Mouse (Mus musculus) lung, postnatal 4 days (tissue): ENCODE measurements around the gene Phlda2.
"Not testable (repeated sequence)": the region's sequence is repeated elsewhere in the genome, so short reads cannot be mapped to it uniquely, and the experiment has no call there.

Source experiments
- DNase-seq, 2 experiments: peaks; one replicate each; pipeline ENCODE4 v3.0.0; 2021

Gene Phlda2

GRCm38 (mm10) chr7:143502418-143503200, at the start of gene Phlda2:
TSS of gene Phlda2 (minus strand) at chr7:143503150.
- DNase-seq: peak; percentile 41 to 65

- DNase-seq: no peak
Observed at GRCm38 (mm10) chr7:143549588-143550220, 46.8 kb upstream of the Phlda2 start.

- peak; percentile 99 to 100 for DNase-seq
Observed at GRCm38 (mm10) chr7:143548976-143549457, 46.1 kb upstream of the Phlda2 start, which contains the start of gene Nap1l4. TSS of gene Nap1l4 (minus strand) at chr7:143549106.

- no peak for DNase-seq
Observed at GRCm38 (mm10) chr7:143548231-143548961, 45.4 kb upstream of the Phlda2 start.

- no peak for DNase-seq
Observed at GRCm38 (mm10) chr7:143546554-143546953, 43.6 kb upstream of the Phlda2 start.

GRCm38 (mm10) chr7:143544368-143544767, 41.4 kb upstream of the Phlda2 start:
- DNase-seq: peak in 1 of 2 experiments; percentile 40

- no peak for DNase-seq
Observed at GRCm38 (mm10) chr7:143538671-143539070, 35.7 kb upstream of the Phlda2 start.

GRCm38 (mm10) chr7:143538229-143538628, 35.3 kb upstream of the Phlda2 start:
- DNase-seq: not testable (repeated sequence)

- DNase-seq: no peak
Observed at GRCm38 (mm10) chr7:143536251-143536650, 33.3 kb upstream of the Phlda2 start.

- no peak for DNase-seq
Observed at GRCm38 (mm10) chr7:143533284-143533683, 30.3 kb upstream of the Phlda2 start.

- no peak for DNase-seq
Observed at GRCm38 (mm10) chr7:143532410-143532809, 29.5 kb upstream of the Phlda2 start.

GRCm38 (mm10) chr7:143519333-143519732, 16.4 kb upstream of the Phlda2 start:
- no peak for DNase-seq

- no peak for DNase-seq
Observed at GRCm38 (mm10) chr7:143514416-143514768, 11.4 kb upstream of the Phlda2 start.

- peak in 1 of 2 experiments; percentile 66 for DNase-seq
Observed at GRCm38 (mm10) chr7:143513763-143514415, 10.9 kb upstream of the Phlda2 start.

- DNase-seq: no peak
Observed at GRCm38 (mm10) chr7:143511335-143511712, 8.4 kb upstream of the Phlda2 start.

- DNase-seq: no peak
Observed at GRCm38 (mm10) chr7:143510593-143511334, 7.8 kb upstream of the Phlda2 start.

- no peak for DNase-seq
Observed at GRCm38 (mm10) chr7:143509566-143509965, 6.6 kb upstream of the Phlda2 start.

GRCm38 (mm10) chr7:143506675-143507074, 3.7 kb upstream of the Phlda2 start:
- DNase-seq: peak in 1 of 2 experiments; percentile 67

- DNase-seq: no peak
Observed at GRCm38 (mm10) chr7:143506271-143506670, 3.3 kb upstream of the Phlda2 start.

GRCm38 (mm10) chr7:143505823-143506222, 2.9 kb upstream of the Phlda2 start:
- DNase-seq: peak; percentile 81 to 86

- DNase-seq: no peak
Observed at GRCm38 (mm10) chr7:143505411-143505810, 2.5 kb upstream of the Phlda2 start.

GRCm38 (mm10) chr7:143503926-143504325, 976 bp upstream of the Phlda2 start:
- DNase-seq: no peak
